Mouse (Mus musculus) c-Kit-positive CD71-negative TER-119-negative erythroid progenitor cells, embryonic 14.5 days (primary cell): ENCODE results near the gene Gm21719.
"Not testable (repeated sequence)": the region's sequence is repeated elsewhere in the genome, so short reads cannot be mapped to it uniquely, and the experiment has no call there.

Source experiments
- DNase-seq: peaks from one replicate; pipeline ENCODE4 v3.0.0-alpha.2; 2013; ENCODE audit warnings: low read depth

The Gm21719 gene

DNA sequence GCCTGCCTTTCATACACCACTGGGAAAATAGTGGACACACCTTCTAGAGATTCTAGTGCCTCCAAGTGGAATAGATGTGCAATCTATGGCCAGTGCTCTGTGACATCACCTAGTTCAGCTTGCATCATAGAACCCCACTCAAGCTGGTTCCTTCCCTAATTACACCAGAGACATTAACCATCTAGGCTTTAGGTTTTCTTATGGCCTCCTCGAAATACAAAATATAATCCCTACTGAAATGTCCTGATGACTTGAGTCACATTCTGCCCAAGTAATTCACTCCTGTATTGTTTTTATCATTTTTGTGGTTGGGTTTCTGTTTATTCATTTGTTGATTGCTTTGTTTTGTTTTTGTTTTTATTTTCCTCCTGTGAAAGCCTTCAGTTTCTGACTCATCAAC lies at the start of gene Gm21719:
Gm21719 (minus strand) TSS at position 101 of the 400 bp plus-strand sequence.
- DNase-seq: not testable (repeated sequence)
